ENCODE assay signal across 2 mouse cellular contexts in genomic region chr2:27022612-27023011, GRCm38 (mm10).
A peak's percentile ranks its signal among the peaks of the same experiment; 100 is the strongest.
TF ChIP-seq lines count a peak whose summit lies in the region.

No protein-coding gene starts in this region.

TF ChIP-seq in MEL, 35 proteins besides CTCF, POLR2A, EP300 and RAD21:
- TF ChIP-seq NELFE (IDR thresholded peaks at IDR 0.05; ENCODE audit: low read depth, low read length), result no peak
- peak; percentile 28; the same call in 1 of the 2 replicates for TF ChIP-seq POLR2AphosphoS2 (IDR thresholded peaks at IDR 0.05; ENCODE audit: low read length)
- no peak for TF ChIP-seq BHLHE40 (IDR thresholded peaks at IDR 0.05; ENCODE audit: borderline replicate concordance, low read depth, low read length)
- TF ChIP-seq TCF12 (IDR thresholded peaks at IDR 0.05; ENCODE audit: low read depth, low read length), result no peak
TF ChIP-seq in MEL: peak in this region for 1.

TF ChIP-seq in myocyte, 11 proteins besides CTCF, POLR2A, EP300 and RAD21 (continued from another document):
- peak; percentile 77 for TF ChIP-seq POLR2AphosphoS2 (IDR thresholded peaks at IDR 0.05; ENCODE audit: insufficient read length, low read depth)
